Mouse (Mus musculus) heart, embryonic 16.5 days (tissue): ENCODE results near the gene Prr15l. TPM values are rescaled to one million over a fixed set of nuclear protein-coding genes. Genes with fewer than 3 reads are reported as not detected.

Experiments
- ATAC-seq: fragments of 200-750 bp; cut with Nextera tagmentation; replicated peaks from 2 replicates; pipeline ENCODE4 v1.8.0; 2017; ENCODE audit warnings: moderate number of reproducible peaks; ENCODE audit not compliant: insufficient read depth, low FRiP score; ENCODE audit errors: extremely low read depth
- H3K27ac ChIP-seq: fragments of 300-500 bp; sonication (generic); 2 replicates; pipeline ENCODE4 v1.5.1; 2014; ENCODE audit warnings: mild to moderate bottlenecking, low read length, control low read depth, moderate library complexity
- H3K27me3 ChIP-seq: fragments of 300-500 bp; sonication (generic); 2 replicates; pipeline ENCODE4 v1.6.1; 2014; ENCODE audit warnings: low read length, mixed read lengths; ENCODE audit not compliant: control insufficient read depth, insufficient read depth
- H3K36me3 ChIP-seq: fragments of 300-500 bp; sonication (generic); 2 replicates; pipeline ENCODE4 v1.6.1; 2014; ENCODE audit not compliant: control insufficient read depth, insufficient read depth
- H3K4me1 ChIP-seq: fragments of 300-500 bp; sonication (generic); 2 replicates; pipeline ENCODE4 v1.6.1; 2014; ENCODE audit warnings: low read length, mixed read lengths; ENCODE audit not compliant: control insufficient read depth, insufficient read depth
- H3K4me2 ChIP-seq: fragments of 300-500 bp; sonication (generic); 2 replicates; pipeline ENCODE4 v1.6.1; 2014; ENCODE audit warnings: low read depth, mild to moderate bottlenecking, control low read depth, low read length
- H3K4me3 ChIP-seq: fragments of 300-500 bp; sonication (generic); 2 replicates; pipeline ENCODE4 v1.5.1; 2014; ENCODE audit warnings: mild to moderate bottlenecking, control low read depth, low read length
- H3K9ac ChIP-seq: fragments of 300-500 bp; sonication (generic); 2 replicates; pipeline ENCODE4 v1.6.1; 2014; ENCODE audit warnings: low read length, control low read depth
- H3K9me3 ChIP-seq: fragments of 300-500 bp; sonication (generic); replicated peaks from 2 replicates; pipeline ENCODE4 v1.6.1; 2016; ENCODE audit warnings: low read length; ENCODE audit not compliant: control insufficient read depth
- WGBS: fragments of 180-500 bp; shearing (Covaris S2); extraction: QIAGEN DNeasy Blood & Tissue Kit; methylation state at CpG from one replicate; pipeline ENCODE4 v1.1.7; 2014; 5-methylcytosine and 5-hydroxymethylcytosine counted together
- polyA plus RNA-seq: library from polyadenylated mRNA; unstranded; fragments of >200 nt; fragmentation: Nextera tagmentation; extraction: Ambion mirVana; gene quantifications from 2 replicates; pipeline ENCODE4 v1.2.1, GENCODE M21; 2015

The Prr15l gene
- polyA plus RNA-seq, 1 experiment from 2014 or later = 1.0 TPM

GRCm38 (mm10) chr11:96931327-96932062 lies 3.6 kb downstream of the Prr15l start:
- no peak for ATAC-seq

GRCm38 (mm10) chr11:96933562-96934276 lies 5.8 kb downstream of the Prr15l start:
- H3K9ac ChIP-seq = no peak overlapping the region
- no peak for ATAC-seq
- H3K27ac ChIP-seq = no peak overlapping the region
- whole genome bisulfite sequencing = 79% methylated on average over 13 of the region's 13 CpGs
- H3K36me3 ChIP-seq = no peaks in the 10 kb centered on the region
- no peaks in the 10 kb centered on the region for H3K9me3 ChIP-seq
- H3K4me3 ChIP-seq = no peak overlapping the region
- peaks cover 6% of the 10 kb centered on the region for H3K4me1 ChIP-seq
- peaks cover 2% of the 10 kb centered on the region for H3K27me3 ChIP-seq
- no peak overlapping the region for H3K4me2 ChIP-seq

More at GRCm38 (mm10) chr11:96931327-96932062, 3.6 kb downstream of the Prr15l start:
- Histone ChIP-seq H3K36me3 (no peaks in the 10 kb centered on the region), H3K27me3 (peaks cover 11% of the 10 kb centered on the region), H3K9ac (no peak overlapping the region), H3K4me1 (peaks cover 6% of the 10 kb centered on the region), H3K4me2 (no peak overlapping the region), H3K9me3 (no peaks in the 10 kb centered on the region), H3K27ac (no peak overlapping the region), H3K4me3 (no peak overlapping the region)
- WGBS = 37% methylated on average over 8 of the region's 8 CpGs

- Histone ChIP-seq H3K36me3 (no peaks in the 10 kb centered on the region), H3K4me1 (peaks cover 6% of the 10 kb centered on the region), H3K27ac (peak overlapping the region; percentile 68), H3K9me3 (no peaks in the 10 kb centered on the region), H3K4me3 (peak overlapping the region; percentile 27), H3K9ac (peak overlapping the region; percentile 49; the same call in 1 of the 2 replicates), H3K4me2 (peak overlapping the region; percentile 52), H3K27me3 (no peaks in the 10 kb centered on the region)
- 23% methylated on average over 12 of the region's 12 CpGs for WGBS
- ATAC-seq = peak; percentile 86
Measured at GRCm38 (mm10) chr11:96934921-96935356, 7.0 kb downstream of the Prr15l start.

GRCm38 (mm10) chr11:96935872-96936650 lies 8.2 kb downstream of the Prr15l start:
- peaks cover 6% of the 10 kb centered on the region for H3K4me1 ChIP-seq
- no peaks in the 10 kb centered on the region for H3K9me3 ChIP-seq
- H3K4me3 ChIP-seq = no peak overlapping the region
- 79% methylated on average over 9 of the region's 9 CpGs for WGBS
- no peak overlapping the region for H3K27ac ChIP-seq
- H3K36me3 ChIP-seq = no peaks in the 10 kb centered on the region
- H3K4me2 ChIP-seq = no peak overlapping the region
- H3K9ac ChIP-seq = no peak overlapping the region
- no peak for ATAC-seq
- no peaks in the 10 kb centered on the region for H3K27me3 ChIP-seq

GRCm38 (mm10) chr11:96937549-96938425 lies 9.9 kb downstream of the Prr15l start:
- H3K4me1 ChIP-seq = peaks cover 6% of the 10 kb centered on the region
- WGBS = 44% methylated on average over 10 of the region's 10 CpGs
- H3K27ac ChIP-seq = no peak overlapping the region
- no peak overlapping the region for H3K4me2 ChIP-seq
- H3K9ac ChIP-seq = no peak overlapping the region
- no peaks in the 10 kb centered on the region for H3K36me3 ChIP-seq
- no peak overlapping the region for H3K4me3 ChIP-seq
- ATAC-seq = peak; percentile 49; the same call in 1 of the 2 replicates
- H3K9me3 ChIP-seq = no peaks in the 10 kb centered on the region
- H3K27me3 ChIP-seq = no peaks in the 10 kb centered on the region

GRCm38 (mm10) chr11:96938426-96938800 lies 10.5 kb downstream of the Prr15l start:
- peaks cover 6% of the 10 kb centered on the region for H3K4me1 ChIP-seq
- ATAC-seq = no peak
- no peaks in the 10 kb centered on the region for H3K36me3 ChIP-seq
- H3K9ac ChIP-seq = no peak overlapping the region
- no peak overlapping the region for H3K4me3 ChIP-seq
- H3K4me2 ChIP-seq = no peak overlapping the region
- 80% methylated on average over 6 of the region's 6 CpGs for WGBS
- no peak overlapping the region for H3K27ac ChIP-seq
- no peaks in the 10 kb centered on the region for H3K9me3 ChIP-seq
- H3K27me3 ChIP-seq = no peaks in the 10 kb centered on the region

GRCm38 (mm10) chr11:96940578-96941465 lies 12.9 kb downstream of the Prr15l start:
- Histone ChIP-seq H3K4me2 (no peak overlapping the region), H3K27ac (no peak overlapping the region), H3K9ac (no peak overlapping the region), H3K36me3 (no peaks in the 10 kb centered on the region), H3K9me3 (no peaks in the 10 kb centered on the region), H3K27me3 (no peaks in the 10 kb centered on the region), H3K4me1 (peaks cover 3% of the 10 kb centered on the region; the same call in 1 of the 2 replicates), H3K4me3 (no peak overlapping the region)
- 69% methylated on average over 16 of the region's 16 CpGs for WGBS
- no peak for ATAC-seq
